Mouse (Mus musculus): ENCODE data around the gene Pdk1. TPM values are rescaled to one million over a fixed set of nuclear protein-coding genes. Genes with fewer than 3 reads are reported as not detected.
"Not testable (repeated sequence)": the region's sequence is repeated elsewhere in the genome, so short reads cannot be mapped to it uniquely, and the experiment has no call there.

The Pdk1 gene
- 76.5 and 93.5 TPM in 2 replicates for polyA plus RNA-seq (2012; ENCODE audit: insufficient read depth, insufficient read length, missing spikeins)

- peak within 1 kb of the TSS; percentile 58 for H3K27ac ChIP-seq (replicated peaks; ENCODE audit: low read depth, low read length)
- H3K4me1 ChIP-seq (ENCODE audit: control insufficient read depth, insufficient read depth, insufficient read length, low read length) = peaks cover 4% of the 10 kb centered on the region; the same call in 1 of the 2 replicates
- peak within 1 kb of the TSS; percentile 74 for H3K4me3 ChIP-seq (ENCODE audit: insufficient read depth, low read depth, low read length)
Measured at GRCm38 (mm10) chr2:71872801-71873443, at the start of gene Pdk1. Pdk1 (plus strand) TSS chr2:71873224.

GRCm38 (mm10) chr2:71824146-71824545 lies 48.9 kb upstream of the Pdk1 start:
- no peak overlapping the region for H3K4me3 ChIP-seq (ENCODE audit: insufficient read depth, low read depth, low read length)
- no peaks in the 10 kb centered on the region for H3K4me1 ChIP-seq (ENCODE audit: control insufficient read depth, insufficient read depth, insufficient read length, low read length)
- no peak overlapping the region for H3K27ac ChIP-seq (replicated peaks; ENCODE audit: low read depth, low read length)

- Histone ChIP-seq H3K27ac (replicated peaks; ENCODE audit: low read depth, low read length) (no peak overlapping the region), H3K4me3 (ENCODE audit: insufficient read depth, low read depth, low read length) (no peak overlapping the region), H3K4me1 (ENCODE audit: control insufficient read depth, insufficient read depth, insufficient read length, low read length) (no peaks in the 10 kb centered on the region)
Measured at GRCm38 (mm10) chr2:71827711-71828110, 45.3 kb upstream of the Pdk1 start.

- Histone ChIP-seq H3K4me1 (ENCODE audit: control insufficient read depth, insufficient read depth, insufficient read length, low read length) (no peaks in the 10 kb centered on the region), H3K4me3 (ENCODE audit: insufficient read depth, low read depth, low read length) (no peak overlapping the region), H3K27ac (replicated peaks; ENCODE audit: low read depth, low read length) (no peak overlapping the region)
Measured at GRCm38 (mm10) chr2:71828928-71829327, 44.1 kb upstream of the Pdk1 start.

- no peak overlapping the region for H3K4me3 ChIP-seq (ENCODE audit: insufficient read depth, low read depth, low read length)
- H3K27ac ChIP-seq (replicated peaks; ENCODE audit: low read depth, low read length) = no peak overlapping the region
- H3K4me1 ChIP-seq (ENCODE audit: control insufficient read depth, insufficient read depth, insufficient read length, low read length) = no peaks in the 10 kb centered on the region
Measured at GRCm38 (mm10) chr2:71833626-71834025, 39.4 kb upstream of the Pdk1 start.

GRCm38 (mm10) chr2:71834371-71834770 lies 38.7 kb upstream of the Pdk1 start:
- Histone ChIP-seq H3K27ac (replicated peaks; ENCODE audit: low read depth, low read length) (no peak overlapping the region), H3K4me1 (ENCODE audit: control insufficient read depth, insufficient read depth, insufficient read length, low read length) (no peaks in the 10 kb centered on the region)

GRCm38 (mm10) chr2:71835556-71835955 lies 37.5 kb upstream of the Pdk1 start:
- Histone ChIP-seq H3K27ac (replicated peaks; ENCODE audit: low read depth, low read length) (no peak overlapping the region), H3K4me3 (ENCODE audit: insufficient read depth, low read depth, low read length) (no peak overlapping the region), H3K4me1 (ENCODE audit: control insufficient read depth, insufficient read depth, insufficient read length, low read length) (no peaks in the 10 kb centered on the region)

More at GRCm38 (mm10) chr2:71834371-71834770, 38.7 kb upstream of the Pdk1 start:
- no peak overlapping the region for H3K4me3 ChIP-seq (ENCODE audit: insufficient read depth, low read depth, low read length)

GRCm38 (mm10) chr2:71836232-71836631 lies 36.8 kb upstream of the Pdk1 start:
- H3K27ac ChIP-seq (replicated peaks; ENCODE audit: low read depth, low read length) = no peak overlapping the region
- H3K4me3 ChIP-seq (ENCODE audit: insufficient read depth, low read depth, low read length) = no peak overlapping the region
- no peaks in the 10 kb centered on the region for H3K4me1 ChIP-seq (ENCODE audit: control insufficient read depth, insufficient read depth, insufficient read length, low read length)

- Histone ChIP-seq H3K4me3 (ENCODE audit: insufficient read depth, low read depth, low read length) (no peak overlapping the region), H3K27ac (replicated peaks; ENCODE audit: low read depth, low read length) (no peak overlapping the region), H3K4me1 (ENCODE audit: control insufficient read depth, insufficient read depth, insufficient read length, low read length) (no peaks in the 10 kb centered on the region)
Measured at GRCm38 (mm10) chr2:71837261-71837660, 35.8 kb upstream of the Pdk1 start.

GRCm38 (mm10) chr2:71837791-71838190 lies 35.2 kb upstream of the Pdk1 start:
- H3K27ac ChIP-seq (replicated peaks; ENCODE audit: low read depth, low read length) = no peak overlapping the region
- H3K4me3 ChIP-seq (ENCODE audit: insufficient read depth, low read depth, low read length) = no peak overlapping the region
- H3K4me1 ChIP-seq (ENCODE audit: control insufficient read depth, insufficient read depth, insufficient read length, low read length) = no peaks in the 10 kb centered on the region

- Histone ChIP-seq H3K27ac (replicated peaks; ENCODE audit: low read depth, low read length) (peak overlapping the region; percentile 22; the same call in 1 of the 2 replicates), H3K4me3 (ENCODE audit: insufficient read depth, low read depth, low read length) (no peak overlapping the region), H3K4me1 (ENCODE audit: control insufficient read depth, insufficient read depth, insufficient read length, low read length) (0 out of 2 replicates have a peak, but pooled peaks cover 2% of the 10 kb centered on the region)
Measured at GRCm38 (mm10) chr2:71843316-71843715, 29.7 kb upstream of the Pdk1 start.

- H3K4me3 ChIP-seq (ENCODE audit: insufficient read depth, low read depth, low read length) = no peak overlapping the region
- H3K27ac ChIP-seq (replicated peaks; ENCODE audit: low read depth, low read length) = peak overlapping the region; percentile 20; the same call in 1 of the 2 replicates
- 0 out of 2 replicates have a peak, but pooled peaks cover 2% of the 10 kb centered on the region for H3K4me1 ChIP-seq (ENCODE audit: control insufficient read depth, insufficient read depth, insufficient read length, low read length)
Measured at GRCm38 (mm10) chr2:71844906-71845305, 28.1 kb upstream of the Pdk1 start.

- not testable (repeated sequence) for H3K27ac ChIP-seq (replicated peaks; ENCODE audit: low read depth, low read length); H3K4me1 ChIP-seq (ENCODE audit: control insufficient read depth, insufficient read depth, insufficient read length, low read length); H3K4me3 ChIP-seq (ENCODE audit: insufficient read depth, low read depth, low read length)
Measured at GRCm38 (mm10) chr2:71852161-71852560, 20.9 kb upstream of the Pdk1 start.

GRCm38 (mm10) chr2:71855076-71855475 lies 17.9 kb upstream of the Pdk1 start:
- no peak overlapping the region for H3K4me3 ChIP-seq (ENCODE audit: insufficient read depth, low read depth, low read length)
- H3K4me1 ChIP-seq (ENCODE audit: control insufficient read depth, insufficient read depth, insufficient read length, low read length) = no peaks in the 10 kb centered on the region; the same call in 1 of the 2 replicates
- H3K27ac ChIP-seq (replicated peaks; ENCODE audit: low read depth, low read length) = no peak overlapping the region

- Histone ChIP-seq H3K4me1 (ENCODE audit: control insufficient read depth, insufficient read depth, insufficient read length, low read length) (peaks cover 13% of the 10 kb centered on the region; the same call in 1 of the 2 replicates), H3K4me3 (ENCODE audit: insufficient read depth, low read depth, low read length) (no peak overlapping the region), H3K27ac (replicated peaks; ENCODE audit: low read depth, low read length) (peak overlapping the region; percentile 65)
Measured at GRCm38 (mm10) chr2:71863531-71864173, 9.4 kb upstream of the Pdk1 start.

GRCm38 (mm10) chr2:71865022-71865421 lies 8.0 kb upstream of the Pdk1 start:
- H3K4me1 ChIP-seq (ENCODE audit: control insufficient read depth, insufficient read depth, insufficient read length, low read length) = peaks cover 13% of the 10 kb centered on the region; the same call in 1 of the 2 replicates
- H3K27ac ChIP-seq (replicated peaks; ENCODE audit: low read depth, low read length) = 0 out of 2 replicates have a peak overlapping the region, but pooled peaks have one; percentile 84
- no peak overlapping the region for H3K4me3 ChIP-seq (ENCODE audit: insufficient read depth, low read depth, low read length)

Data from brown adipose tissue, adult 24 weeks (tissue).